Mouse (Mus musculus) cerebellum, postnatal 4 days (tissue): ENCODE data around the gene Pnpla7.

Experiments used
- DNase-seq, 2 experiments: peaks; one replicate each; pipeline ENCODE4 v3.0.0; 2022; ENCODE audit warnings: low spot score in 2 of 2, mixed read lengths in 1 of 2

Pnpla7 gene

GRCm38 (mm10) chr2:24987762-24988161 lies 11.9 kb downstream of the Pnpla7 start:
- no peak for DNase-seq

- DNase-seq = no peak
Measured at GRCm38 (mm10) chr2:24995332-24995731, 19.5 kb downstream of the Pnpla7 start.

DNA sequence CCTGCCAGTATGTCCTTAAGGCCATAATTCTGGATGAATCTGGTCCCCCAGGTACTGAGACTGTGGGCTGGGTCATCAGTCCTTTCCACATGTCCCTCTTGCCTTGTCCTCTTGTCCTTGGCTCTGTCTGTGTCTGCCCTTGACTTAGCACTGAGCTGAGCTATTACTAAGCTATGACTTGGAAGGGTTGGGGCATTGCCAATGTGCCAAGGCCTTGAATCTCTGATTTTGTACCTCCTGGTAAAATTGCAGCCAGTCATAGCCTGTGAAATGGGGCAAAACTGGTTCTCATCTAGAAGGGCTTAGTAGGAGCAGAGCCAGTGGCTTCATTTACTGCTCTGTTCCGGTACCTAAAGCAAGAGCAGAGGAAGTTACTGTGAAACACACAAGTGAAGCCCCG lies 20.6 kb downstream of the Pnpla7 start:
- no peak for DNase-seq

DNA sequence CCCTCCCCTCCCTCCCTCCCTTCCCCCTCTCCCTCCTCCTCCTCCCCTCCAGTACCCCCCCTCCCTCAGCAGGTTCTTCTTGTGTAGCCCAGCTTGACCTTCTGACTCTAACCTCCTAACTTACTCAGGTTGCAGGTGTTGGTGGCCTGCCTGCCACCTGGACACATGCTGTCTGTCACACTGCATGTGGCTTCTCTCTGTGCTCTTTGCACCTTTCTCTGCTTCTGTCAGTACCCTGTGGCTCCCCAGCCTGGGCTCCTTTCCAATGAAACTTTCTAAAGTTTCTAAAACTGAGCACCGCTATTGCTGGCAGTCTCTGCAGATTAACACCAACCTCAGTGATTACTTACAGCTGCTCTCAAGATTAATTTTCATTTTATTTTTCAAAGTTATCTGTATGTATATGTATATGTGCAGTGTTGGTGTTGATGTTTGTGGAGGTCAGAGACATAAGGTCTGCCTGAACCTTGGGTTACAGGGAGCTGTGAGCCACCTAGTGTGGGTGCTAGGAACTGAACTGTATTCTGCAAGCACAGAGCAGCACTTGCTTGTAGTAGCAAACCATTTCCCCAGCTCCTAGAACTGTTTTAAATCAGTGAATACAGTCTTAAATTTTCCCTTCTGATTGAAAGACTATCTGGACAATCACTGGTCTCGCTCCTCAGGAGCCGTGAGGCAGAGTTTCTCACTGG lies 24.9 kb downstream of the Pnpla7 start:
- DNase-seq = peak in 1 of 2 experiments; percentile 24

GRCm38 (mm10) chr2:25003946-25004786 lies 28.3 kb downstream of the Pnpla7 start:
- DNase-seq = peak in 1 of 2 experiments; percentile 8

GRCm38 (mm10) chr2:25006767-25007166 lies 30.9 kb downstream of the Pnpla7 start:
- no peak for DNase-seq

GRCm38 (mm10) chr2:25008250-25008649 lies 32.4 kb downstream of the Pnpla7 start:
- DNase-seq = no peak

DNA sequence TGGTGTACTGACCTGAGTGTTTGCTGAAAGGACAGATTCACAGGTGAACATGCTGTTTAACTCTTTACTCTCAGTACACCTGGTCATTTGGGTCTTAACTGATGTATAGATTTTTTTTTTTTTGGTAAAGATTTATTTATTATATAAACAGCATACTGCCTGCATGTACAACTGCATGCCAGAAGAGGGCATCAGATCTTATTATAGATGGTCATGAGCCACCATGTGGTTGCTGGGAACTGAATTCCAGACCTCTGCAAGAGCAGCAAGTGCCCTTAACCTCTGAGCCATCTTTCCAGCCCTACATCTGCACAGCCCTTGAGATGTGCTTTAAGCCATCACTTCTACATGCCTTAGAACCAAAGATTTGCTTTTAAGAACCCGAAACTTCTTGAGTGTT lies 46.8 kb downstream of the Pnpla7 start:
- no peak for DNase-seq

DNA sequence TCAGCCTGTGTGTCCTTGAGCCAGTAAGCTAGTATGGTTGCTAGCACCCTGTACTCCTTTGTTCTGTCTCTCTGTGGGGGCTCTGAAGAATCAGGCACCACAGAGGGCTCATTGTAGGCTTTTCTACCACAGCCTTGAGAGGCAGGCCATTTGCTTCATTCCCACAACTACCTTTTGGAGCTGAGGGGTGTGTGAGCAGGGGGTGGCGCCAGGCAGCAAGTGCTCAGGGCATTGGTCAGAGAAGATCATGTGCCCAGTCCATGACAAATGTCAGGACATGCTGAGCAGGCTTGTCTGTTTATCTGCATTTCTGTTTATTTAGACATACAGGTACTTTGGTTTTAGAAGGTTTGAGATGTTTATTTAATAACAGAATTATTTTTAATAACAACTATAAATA lies 49.3 kb downstream of the Pnpla7 start:
- no peak for DNase-seq

DNA sequence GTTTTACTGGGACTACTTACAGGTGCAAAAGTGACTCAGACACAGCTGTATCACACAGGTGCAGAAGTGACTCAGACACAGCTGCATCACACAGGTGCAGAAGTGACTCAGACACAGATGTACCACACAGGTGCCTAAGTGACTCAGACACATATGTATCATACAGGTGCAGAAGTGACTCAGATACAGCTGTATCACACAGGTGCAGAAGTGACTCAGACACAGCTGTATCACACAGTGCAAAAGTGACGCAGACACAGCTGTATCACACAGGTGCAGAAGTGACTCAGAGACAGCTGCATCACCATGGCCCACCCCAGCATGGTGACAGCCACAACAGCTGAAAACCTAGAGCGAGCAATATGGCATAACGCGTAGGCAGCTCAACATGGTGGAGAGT lies 59.2 kb downstream of the Pnpla7 start:
- no peak for DNase-seq

DNA sequence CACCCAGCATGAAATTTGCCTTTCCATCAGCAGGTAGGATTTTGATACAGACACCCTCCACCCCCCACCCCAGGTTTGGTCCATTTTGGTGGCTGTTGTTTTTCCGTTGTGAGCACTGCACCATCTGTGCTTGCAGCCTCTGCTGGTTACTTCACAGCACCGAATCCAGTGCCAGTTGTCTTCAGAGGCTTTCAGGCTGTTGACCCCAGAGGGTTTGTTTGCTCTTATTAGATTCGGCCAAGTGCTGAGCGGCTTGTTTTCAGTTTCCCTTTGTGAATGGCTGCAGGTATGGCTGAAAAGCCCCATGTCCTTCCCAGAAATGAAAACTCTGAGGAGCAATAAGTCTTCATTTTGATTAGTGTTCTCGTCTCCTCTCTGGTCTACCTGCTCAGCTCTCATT lies 64.3 kb downstream of the Pnpla7 start:
- peak in 1 of 2 experiments; percentile 6 for DNase-seq

GRCm38 (mm10) chr2:25050921-25051320 lies 75.1 kb downstream of the Pnpla7 start:
- DNase-seq = peak in 1 of 2 experiments; percentile 61

GRCm38 (mm10) chr2:25051450-25051849 lies 75.6 kb downstream of the Pnpla7 start:
- DNase-seq = no peak

DNA sequence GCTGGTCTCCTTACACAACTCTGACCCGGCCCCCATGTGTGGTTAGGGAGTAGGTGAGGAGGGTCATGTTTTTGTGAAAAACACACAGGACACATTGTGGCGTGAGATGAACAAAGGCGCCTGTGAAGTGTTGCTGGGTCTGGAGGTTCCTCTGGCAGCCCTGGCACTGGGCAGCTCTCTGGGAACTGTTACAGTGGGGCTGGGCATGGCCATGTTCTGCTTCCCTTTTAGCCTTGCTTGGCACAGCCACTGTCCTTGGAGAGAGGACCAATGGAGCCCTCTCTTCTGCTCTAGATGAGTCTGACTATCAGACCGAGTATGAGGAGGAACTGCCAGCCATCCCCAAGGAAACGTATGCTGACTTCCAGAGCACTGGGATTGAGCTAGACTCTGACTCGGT lies 77.3 kb downstream of the Pnpla7 start:
- DNase-seq = no peak

GRCm38 (mm10) chr2:25054221-25055067 lies 78.6 kb downstream of the Pnpla7 start, which contains the start of gene Nsmf:
Gene Nsmf, plus strand, starts transcription at chr2:25054355.
- DNase-seq = peak; percentile 44 to 78

DNA sequence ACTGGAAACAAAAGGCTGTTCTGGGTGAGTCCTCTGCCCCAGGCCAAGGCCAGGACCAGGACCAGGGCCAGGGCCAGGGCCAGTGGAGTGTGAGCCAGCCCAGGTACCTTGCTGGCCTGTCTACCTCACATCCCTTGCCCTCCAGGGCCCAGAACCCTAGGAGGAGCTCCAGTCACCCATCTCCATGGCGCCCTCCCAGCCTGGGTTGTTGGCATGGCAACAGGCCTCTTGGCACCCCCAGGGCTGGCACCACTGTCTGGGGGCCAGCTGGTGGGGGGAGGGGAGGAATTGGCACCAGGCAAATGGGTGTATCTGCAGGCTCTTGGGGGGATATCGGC lies 79.2 kb downstream of the Pnpla7 start:
- DNase-seq = peak; percentile 47 to 76

GRCm38 (mm10) chr2:25055409-25056155 lies 79.7 kb downstream of the Pnpla7 start:
- peak in 1 of 2 experiments; percentile 33 for DNase-seq

GRCm38 (mm10) chr2:25058926-25059325 lies 83.1 kb downstream of the Pnpla7 start:
- no peak for DNase-seq

GRCm38 (mm10) chr2:25063523-25063922 lies 87.7 kb downstream of the Pnpla7 start:
- no peak for DNase-seq

GRCm38 (mm10) chr2:25064285-25064684 lies 88.5 kb downstream of the Pnpla7 start:
- no peak for DNase-seq

DNA sequence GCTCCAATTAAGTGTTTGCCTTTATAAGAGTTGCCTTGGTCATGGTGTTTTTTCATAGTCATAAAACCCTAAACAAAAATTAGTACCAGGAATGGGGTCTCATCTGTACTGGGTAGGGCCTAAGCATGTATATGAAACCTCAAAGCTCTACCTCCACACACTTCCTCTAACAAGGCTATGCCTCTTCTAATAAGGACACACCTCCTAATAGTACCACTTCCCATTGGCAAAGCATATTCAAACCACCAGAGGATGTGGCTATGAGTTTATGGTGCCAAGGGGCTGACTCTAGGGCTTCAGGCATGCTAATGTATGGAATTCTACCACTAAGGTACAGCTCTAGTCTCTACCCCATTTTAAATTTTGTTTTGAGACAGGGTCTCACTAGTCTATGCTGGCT lies 89.7 kb downstream of the Pnpla7 start:
- DNase-seq = no peak
